In genomic region chr9:32295061-32295800, GRCm38 (mm10) we compare ENCODE assay signal across 29 mouse cellular contexts. TPM values are rescaled to one million over a fixed set of nuclear protein-coding genes. Genes with fewer than 3 reads are reported as not detected.
DNase-seq lines count a peak whose midpoint lies in the region; ATAC-seq and TF ChIP-seq lines count a peak whose summit lies in the region.
"Had no signal": no experiment of that assay in that cellular context is flagged by ENCODE, and none has a peak within 500 bp of the region (broad histone marks: within the 10 kb centered on the region; RNA-seq: fewer than 3 reads in every experiment).

No protein-coding gene starts in this region.

- peak; percentile 74 for DNase-seq in cerebellum, adult 11-12 months
- peak; percentile 26 for DNase-seq in midbrain, postnatal 0 days (ENCODE audit: low spot score)
- peak; percentile 80 for DNase-seq in cerebellum, adult 9-10 months
- peak; percentile 55 to 56 for DNase-seq in cerebellum, postnatal 36 days
- DNase-seq in spleen, adult 12 weeks (ENCODE audit: low spot score): no peak
- DNase-seq in spleen, postnatal 14 days (ENCODE audit: low spot score in 2 of 2): no peak
- DNase-seq: adrenal gland, adult 8-10 months; forebrain, postnatal 0 days; heart, adult 2 months; heart, postnatal 14 days; kidney, adult 11 months; kidney, postnatal 14 days; layer of hippocampus, adult 9-11 months; lung, embryonic 14.5 days; lung, postnatal 14 days; right cerebral cortex, postnatal 25 days had no signal

- H3K27me3 ChIP-seq in midbrain, postnatal 0 days (ENCODE audit: insufficient read depth, low read length): no peaks in the 10 kb centered on the region
- no peaks in the 10 kb centered on the region for H3K27me3 ChIP-seq in midbrain, embryonic 13.5 days
- H3K27me3 ChIP-seq: embryonic facial prominence, embryonic 12.5 days; forebrain, embryonic 12.5 days; limb, embryonic 12.5 days; liver, embryonic 15.5 days; midbrain, embryonic 15.5 days had no signal

- no peak for TF ChIP-seq CTCF in midbrain, postnatal 0 days (IDR thresholded peaks at IDR 0.05)

- WGBS in midbrain, postnatal 0 days: 87% methylated on average over 9 of the region's 9 CpGs
- WGBS in midbrain, embryonic 13.5 days: 81% methylated on average over 9 of the region's 9 CpGs

- no peak for ATAC-seq in cerebellum, adult (ENCODE audit: insufficient number of reproducible peaks, low FRiP score, low TSS enrichment)
- no peak for ATAC-seq in midbrain, postnatal 0 days (ENCODE audit: low FRiP score)
- ATAC-seq in midbrain, embryonic 13.5 days: no peak
- ATAC-seq: forebrain, postnatal 0 days; inflammation-experienced regulatory T-cells, adult 6 months; midbrain, embryonic 15.5 days had no signal

- H3K36me3 ChIP-seq in midbrain, postnatal 0 days (ENCODE audit: insufficient read depth, low read length): no peaks in the 10 kb centered on the region
- no peaks in the 10 kb centered on the region for H3K36me3 ChIP-seq in midbrain, embryonic 13.5 days
- H3K36me3 ChIP-seq: embryonic facial prominence, embryonic 12.5 days; forebrain, embryonic 12.5 days; G1E; hindbrain, embryonic 13.5 days; limb, embryonic 12.5 days; liver, embryonic 15.5 days; midbrain, embryonic 15.5 days had no signal

- no peak overlapping the region for H3K9ac ChIP-seq in midbrain, postnatal 0 days (replicated peaks; ENCODE audit: low read length, poor library complexity, severe bottlenecking)
- H3K9ac ChIP-seq in midbrain, embryonic 13.5 days (replicated peaks): no peak overlapping the region
- H3K9ac ChIP-seq: embryonic facial prominence, embryonic 12.5 days; forebrain, embryonic 12.5 days; forebrain, postnatal 0 days; hindbrain, embryonic 13.5 days; limb, embryonic 12.5 days; liver, embryonic 15.5 days; lung, embryonic 14.5 days; midbrain, embryonic 15.5 days had no signal

- no peak overlapping the region for H3K27ac ChIP-seq in midbrain, postnatal 0 days (ENCODE audit: low read depth, low read length)
- H3K27ac ChIP-seq in midbrain, embryonic 13.5 days: no peak overlapping the region
- H3K27ac ChIP-seq: embryonic facial prominence, embryonic 12.5 days; forebrain, embryonic 12.5 days; heart, adult 2 months; hindbrain, embryonic 13.5 days; limb, embryonic 12.5 days; liver, embryonic 15.5 days; midbrain, embryonic 15.5 days had no signal

- H3K9me3 ChIP-seq in midbrain, postnatal 0 days (ENCODE audit: low read length): no peaks in the 10 kb centered on the region
- no peaks in the 10 kb centered on the region for H3K9me3 ChIP-seq in midbrain, embryonic 13.5 days
- H3K9me3 ChIP-seq: embryonic facial prominence, embryonic 12.5 days; forebrain, embryonic 12.5 days; hindbrain, embryonic 13.5 days; limb, embryonic 12.5 days; liver, embryonic 15.5 days; midbrain, embryonic 15.5 days had no signal

- peaks cover 3% of the 10 kb centered on the region; the same call in 1 of the 2 replicates for H3K4me1 ChIP-seq in midbrain, postnatal 0 days (ENCODE audit: insufficient read depth, low read length)
- peaks cover 8% of the 10 kb centered on the region for H3K4me1 ChIP-seq in midbrain, embryonic 13.5 days (replicated peaks)
- H3K4me1 ChIP-seq: embryonic facial prominence, embryonic 12.5 days; liver, embryonic 15.5 days had no signal

- H3K4me3 ChIP-seq in midbrain, postnatal 0 days (ENCODE audit: low read depth, low read length): no peak overlapping the region
- H3K4me3 ChIP-seq in midbrain, embryonic 13.5 days (replicated peaks): no peak overlapping the region
- H3K4me3 ChIP-seq: embryonic facial prominence, embryonic 12.5 days; erythroblast, embryonic 14.5 days; forebrain, embryonic 12.5 days; heart, adult 2 months; hindbrain, embryonic 13.5 days; limb, embryonic 12.5 days; liver, embryonic 15.5 days; midbrain, embryonic 15.5 days had no signal

- no peak overlapping the region for H3K4me2 ChIP-seq in midbrain, postnatal 0 days (ENCODE audit: low read depth, low read length, poor library complexity, severe bottlenecking)
- no peak overlapping the region for H3K4me2 ChIP-seq in midbrain, embryonic 13.5 days (replicated peaks)
- H3K4me2 ChIP-seq: embryonic facial prominence, embryonic 12.5 days; forebrain, embryonic 12.5 days; hindbrain, embryonic 13.5 days; limb, embryonic 12.5 days; liver, embryonic 15.5 days; lung, embryonic 14.5 days; midbrain, embryonic 15.5 days had no signal

RNA-seq across cellular contexts. Expression of gene Kcnj5, which starts 48.9 kb away (rescaled TPM):
- total RNA-seq in midbrain, postnatal 0 days (2014; rRNA removed): 1.9 and 3.2 TPM in 2 replicates
- polyA plus RNA-seq in midbrain, postnatal 0 days (2015; fragmentation: Nextera tagmentation; extraction: Ambion mirVana): 1.2 and 1.4 TPM in 2 replicates
- 0.55 and 0.86 TPM in 2 replicates for polyA plus RNA-seq in midbrain, embryonic 13.5 days (2015; fragmentation: Nextera tagmentation; extraction: Ambion mirVana)
- total RNA-seq: gastrocnemius, adult 8-10 months; gastrocnemius, postnatal 4 days had no signal
- polyA plus RNA-seq: erythroblast, embryonic 14.5 days; G1E; inflammation-experienced regulatory T-cells, adult 6 months had no signal

Comparison
In these comparisons a context has a peak if more than half of its experiments do, and no peak if none do; other contexts are left out.
1. DNase-seq: peak in cerebellum, adult 11-12 months (single experiment), midbrain, postnatal 0 days (single experiment), cerebellum, adult 9-10 months (single experiment) and cerebellum, postnatal 36 days (2 of 2); none in spleen, adult 12 weeks (single experiment) and spleen, postnatal 14 days (0 of 2).